16 mouse cellular contexts compared by ENCODE assay signal in the genomic region with DNA sequence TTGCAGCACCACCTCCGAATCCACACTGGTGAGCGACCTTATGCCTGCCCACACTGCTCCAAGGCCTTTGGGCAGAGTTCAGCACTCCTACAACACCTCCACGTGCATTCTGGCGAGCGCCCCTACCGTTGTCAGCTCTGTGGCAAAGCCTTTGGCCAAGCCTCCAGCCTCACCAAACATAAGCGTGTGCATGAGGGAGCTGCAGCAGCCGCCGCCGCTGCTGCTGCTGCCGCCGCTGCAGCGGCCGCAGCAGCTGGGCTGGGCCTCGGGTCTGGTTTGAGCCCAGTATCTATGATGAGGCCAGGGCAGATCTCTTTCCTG. TPM values are rescaled to one million over a fixed set of nuclear protein-coding genes. Genes with fewer than 3 reads are reported as not detected.
"Had no signal": no experiment of that assay in that cellular context is flagged by ENCODE, and none has a peak within 500 bp of the region (broad histone marks: within the 10 kb centered on the region; RNA-seq: fewer than 3 reads in every experiment).

No protein-coding gene starts in this region.

- H3K9ac ChIP-seq: liver, embryonic 15.5 days; neural tube, embryonic 15.5 days; stomach, embryonic 15.5 days had no signal

- ATAC-seq: lung, postnatal 0 days had no signal

- H3K9me3 ChIP-seq: liver, embryonic 15.5 days; neural tube, embryonic 15.5 days; stomach, embryonic 15.5 days had no signal

- H3K4me3 ChIP-seq: liver, embryonic 15.5 days; neural tube, embryonic 15.5 days; stomach, embryonic 15.5 days had no signal

- DNase-seq: kidney, adult 11 months; kidney, adult 9 months; kidney, postnatal 36 days; layer of hippocampus, adult 9-11 months; lung, adult 2 months; midbrain, embryonic 14.5 days; spleen, adult 18-20 months; thymus, postnatal 36 days had no signal

- H3K4me2 ChIP-seq: liver, embryonic 11.5 days; liver, embryonic 15.5 days; neural tube, embryonic 15.5 days; stomach, embryonic 15.5 days had no signal

- H3K27me3 ChIP-seq: neural tube, embryonic 15.5 days; stomach, embryonic 15.5 days had no signal

- H3K27ac ChIP-seq: kidney, postnatal 0 days; liver, embryonic 15.5 days; neural tube, embryonic 15.5 days; stomach, embryonic 15.5 days had no signal

RNA-seq across cellular contexts. Expression of gene Tex45, which starts 25.7 kb away (rescaled TPM):
- total RNA-seq: megakaryocyte-erythroid progenitor cell, adult 5-6 weeks had no signal
- polyA plus RNA-seq: liver, embryonic 11.5 days; liver, embryonic 15.5 days; lung, postnatal 0 days; stomach, embryonic 15.5 days; thymus, postnatal 0 days had no signal
